Mouse (Mus musculus) gastrocnemius, adult 8-10 months (tissue): ENCODE results near the gene Tnfrsf22. TPM values are rescaled to one million over a fixed set of nuclear protein-coding genes. Genes with fewer than 3 reads are reported as not detected.

Experiments
- total RNA-seq, 4 experiments: library from RNA; stranded (reverse); gene quantifications; 2 replicates each; pipeline ENCODE4 v1.2.4; 2022

Tnfrsf22 gene
- total RNA-seq, 4 experiments from 2014 or later, result 1.2 to 2.8 (median 1.7) TPM

Other genes with a start within 250 kb of the Tnfrsf22 start
- 10 to 100 TPM; 14.9 to 27.6 (median 22.9) TPM for gene Cdkn1c, start 188.6 kb downstream of the Tnfrsf22 start, total RNA-seq
- gene Slc22a18, start 175.9 kb downstream of the Tnfrsf22 start, total RNA-seq, result under 1 TPM in 2 of 4 experiments, not detected in 2; 0.32 to 0.56 TPM
- gene Phlda2, start 146.5 kb downstream of the Tnfrsf22 start, total RNA-seq, result not detected
- gene Nap1l4, start 100.6 kb downstream of the Tnfrsf22 start, total RNA-seq, result 100 to 1,000 TPM; 181 to 185 (median 183) TPM
- 10 to 100 TPM; 31.9 to 41.9 (median 38.4) TPM for gene Cars, start 49.6 kb downstream of the Tnfrsf22 start, total RNA-seq
- under 1 TPM; 0.07 to 0.21 (median 0.14) TPM for gene Tnfrsf26, start 20.9 kb downstream of the Tnfrsf22 start, total RNA-seq
- 1 to 10 TPM; 2.5 to 4.6 (median 3.4) TPM for gene Tnfrsf23, start 36.2 kb upstream of the Tnfrsf22 start, total RNA-seq
- 10 to 100 TPM; 11.2 to 17.7 (median 14.1) TPM for gene Osbpl5, start 107.3 kb upstream of the Tnfrsf22 start, total RNA-seq
- under 1 TPM; 0.29 to 0.86 (median 0.33) TPM for gene Mrgprg, start 117.3 kb upstream of the Tnfrsf22 start, total RNA-seq
- under 1 TPM; 0.32 to 0.87 (median 0.44) TPM for gene Mrgpre, start 134.8 kb upstream of the Tnfrsf22 start, total RNA-seq
- 1 to 10 TPM; 2.5 to 3.6 (median 2.8) TPM for gene Nadsyn1, start 173.2 kb upstream of the Tnfrsf22 start, total RNA-seq
- gene Dhcr7, start 173.5 kb upstream of the Tnfrsf22 start, total RNA-seq, result 1 to 10 TPM; 3.8 to 8.2 (median 4.7) TPM
- not detected for gene Gm498, start 217.2 kb upstream of the Tnfrsf22 start, total RNA-seq